Mouse (Mus musculus): Measurements from ENCODE around the gene Eif2b1. TPM values are rescaled to one million over a fixed set of nuclear protein-coding genes. Genes with fewer than 3 reads are reported as not detected.
"Not testable (repeated sequence)": the region's sequence is repeated elsewhere in the genome, so short reads cannot be mapped to it uniquely, and the experiment has no call there.

The Eif2b1 gene
- polyA plus RNA-seq, 1 experiment = 0.57 TPM

GRCm38 (mm10) chr5:124552558-124553307 lies 26.2 kb downstream of the Eif2b1 start, which contains the start of gene Ddx55:
TSS of gene Ddx55 (plus strand) at chr5:124552864.
- H3K36me3 ChIP-seq (ENCODE audit: control insufficient read depth) = peaks cover 55% of the 10 kb centered on the region
- H3K4me3 ChIP-seq (replicated peaks) = peak within 1 kb of the TSS; percentile 100
- H3K4me1 ChIP-seq (ENCODE audit: control insufficient read depth) = peaks cover 26% of the 10 kb centered on the region
- TF ChIP-seq GATA1 (IDR thresholded peaks at IDR 0.05; ENCODE audit: low read length) (no peak), TAL1 (IDR thresholded peaks at IDR 0.05; ENCODE audit: low read length) (no peak)
- no peaks in the 10 kb centered on the region for H3K9me3 ChIP-seq (ENCODE audit: control insufficient read depth, low read length)
- no peaks in the 10 kb centered on the region for H3K27me3 ChIP-seq (ENCODE audit: control insufficient read depth)

DNA sequence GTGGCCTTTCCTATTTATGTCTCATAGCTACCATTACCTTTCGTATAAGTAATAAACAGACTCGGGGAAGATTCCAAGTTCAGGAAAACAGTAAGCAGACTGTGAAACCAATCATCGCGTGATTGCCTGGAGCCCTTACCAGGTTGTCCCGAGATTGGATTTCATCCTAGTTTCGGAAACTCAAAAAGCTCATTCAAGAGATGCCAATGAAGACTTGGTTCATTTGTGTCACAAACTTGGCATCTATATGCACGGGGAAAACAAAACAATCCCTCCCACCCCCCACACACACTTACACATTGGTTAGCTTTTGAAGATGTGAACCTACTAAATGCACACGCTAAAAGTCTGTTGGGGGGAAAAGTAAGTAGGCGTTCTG lies 26.8 kb downstream of the Eif2b1 start:
- Histone ChIP-seq H3K4me3 (replicated peaks) (peak overlapping the region; percentile 100), H3K27me3 (ENCODE audit: control insufficient read depth) (no peaks in the 10 kb centered on the region)

DNA sequence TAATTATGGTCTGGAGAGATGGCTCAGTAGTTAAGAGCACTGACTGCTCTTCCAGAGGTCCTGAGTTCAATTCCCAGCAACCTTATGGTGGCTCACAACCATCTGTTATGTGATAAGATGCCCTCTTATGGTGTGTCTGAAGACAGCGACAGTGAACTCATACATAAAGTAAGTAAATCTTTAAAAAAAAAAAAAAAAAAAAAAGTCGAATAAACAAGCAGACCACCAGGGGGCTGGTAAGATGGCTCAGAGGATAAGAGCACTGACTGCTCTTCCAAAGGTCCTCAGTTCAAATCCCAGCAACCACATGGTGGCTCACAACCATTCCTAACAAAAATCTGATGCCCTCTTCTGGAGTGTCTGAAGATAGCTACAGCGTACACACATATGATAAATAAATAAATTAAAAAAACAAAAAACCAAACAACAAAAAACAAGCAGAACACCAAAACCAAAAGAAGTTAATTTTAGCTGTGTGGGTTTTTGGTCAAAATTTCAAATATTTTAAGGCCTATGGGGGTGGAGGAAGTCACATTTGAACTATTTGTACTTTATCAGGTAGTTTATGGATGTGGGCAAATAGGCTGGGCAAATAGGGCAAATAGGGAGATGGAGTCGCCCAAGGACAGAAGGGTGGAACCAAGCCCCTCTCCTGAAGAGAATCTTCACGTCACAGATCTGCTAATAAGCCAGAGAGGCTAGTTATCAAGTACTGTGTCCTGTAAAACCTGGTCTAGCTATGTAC lies 27.4 kb downstream of the Eif2b1 start:
- H3K4me1 ChIP-seq (ENCODE audit: control insufficient read depth) = peaks cover 26% of the 10 kb centered on the region
- H3K27me3 ChIP-seq (ENCODE audit: control insufficient read depth); H3K9me3 ChIP-seq (ENCODE audit: control insufficient read depth, low read length): not testable (repeated sequence)
- peaks cover 56% of the 10 kb centered on the region for H3K36me3 ChIP-seq (ENCODE audit: control insufficient read depth)
- H3K4me3 ChIP-seq (replicated peaks) = peak overlapping the region; percentile 100

More for the DNA sequence above, 26.8 kb downstream of the Eif2b1 start:
- Histone ChIP-seq H3K4me1 (ENCODE audit: control insufficient read depth) (peaks cover 26% of the 10 kb centered on the region), H3K9me3 (ENCODE audit: control insufficient read depth, low read length) (no peaks in the 10 kb centered on the region), H3K36me3 (ENCODE audit: control insufficient read depth) (peaks cover 56% of the 10 kb centered on the region)
- TF ChIP-seq GATA1 (IDR thresholded peaks at IDR 0.05; ENCODE audit: low read length) (no peak), TAL1 (IDR thresholded peaks at IDR 0.05; ENCODE audit: low read length) (no peak)

- Histone ChIP-seq H3K36me3 (ENCODE audit: control insufficient read depth) (peaks cover 57% of the 10 kb centered on the region), H3K4me1 (ENCODE audit: control insufficient read depth) (peaks cover 30% of the 10 kb centered on the region)
- not testable (repeated sequence) for H3K9me3 ChIP-seq (ENCODE audit: control insufficient read depth, low read length); H3K4me3 ChIP-seq (replicated peaks); H3K27me3 ChIP-seq (ENCODE audit: control insufficient read depth)
Observed at GRCm38 (mm10) chr5:124550737-124551136, 28.2 kb downstream of the Eif2b1 start.

DNA sequence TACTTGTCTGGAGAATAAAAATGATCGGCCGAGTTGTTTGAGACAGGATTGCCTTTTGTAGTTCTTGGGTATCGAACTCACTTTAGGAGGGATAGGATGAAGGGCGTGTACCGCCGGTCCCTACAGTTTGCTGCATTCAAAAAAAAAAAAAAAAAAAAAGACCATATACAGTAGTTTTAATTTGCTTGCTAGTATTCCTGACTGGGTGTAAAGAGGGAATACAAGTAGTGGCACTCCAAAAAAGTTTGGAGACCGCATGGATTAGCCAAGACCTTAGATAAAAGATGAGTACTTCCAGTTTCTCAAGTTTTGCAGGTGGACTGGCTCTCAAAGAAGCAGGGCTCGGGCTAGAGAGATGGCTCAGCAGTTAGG lies 37.3 kb downstream of the Eif2b1 start:
- peak overlapping the region; percentile 97 for H3K4me3 ChIP-seq (replicated peaks)
- TF ChIP-seq GATA1 (IDR thresholded peaks at IDR 0.05; ENCODE audit: low read length) (no peak), TAL1 (IDR thresholded peaks at IDR 0.05; ENCODE audit: low read length) (no peak)

GRCm38 (mm10) chr5:124540905-124541601 lies 37.9 kb downstream of the Eif2b1 start:
- no peaks in the 10 kb centered on the region for H3K9me3 ChIP-seq (ENCODE audit: control insufficient read depth, low read length)
- peaks cover 40% of the 10 kb centered on the region for H3K4me1 ChIP-seq (ENCODE audit: control insufficient read depth)
- H3K4me3 ChIP-seq (replicated peaks) = peak overlapping the region; percentile 97
- H3K27me3 ChIP-seq (ENCODE audit: control insufficient read depth) = peaks cover 6% of the 10 kb centered on the region
- H3K36me3 ChIP-seq (ENCODE audit: control insufficient read depth) = peaks cover 43% of the 10 kb centered on the region
- TF ChIP-seq GATA1 (IDR thresholded peaks at IDR 0.05; ENCODE audit: low read length) = no peak
- TF ChIP-seq TAL1 (IDR thresholded peaks at IDR 0.05; ENCODE audit: low read length) = no peak

More for the DNA sequence above, 37.3 kb downstream of the Eif2b1 start:
- H3K9me3 ChIP-seq (ENCODE audit: control insufficient read depth, low read length) = no peaks in the 10 kb centered on the region
- peaks cover 6% of the 10 kb centered on the region for H3K27me3 ChIP-seq (ENCODE audit: control insufficient read depth)
- H3K4me1 ChIP-seq (ENCODE audit: control insufficient read depth) = peaks cover 44% of the 10 kb centered on the region
- peaks cover 48% of the 10 kb centered on the region for H3K36me3 ChIP-seq (ENCODE audit: control insufficient read depth)

DNA sequence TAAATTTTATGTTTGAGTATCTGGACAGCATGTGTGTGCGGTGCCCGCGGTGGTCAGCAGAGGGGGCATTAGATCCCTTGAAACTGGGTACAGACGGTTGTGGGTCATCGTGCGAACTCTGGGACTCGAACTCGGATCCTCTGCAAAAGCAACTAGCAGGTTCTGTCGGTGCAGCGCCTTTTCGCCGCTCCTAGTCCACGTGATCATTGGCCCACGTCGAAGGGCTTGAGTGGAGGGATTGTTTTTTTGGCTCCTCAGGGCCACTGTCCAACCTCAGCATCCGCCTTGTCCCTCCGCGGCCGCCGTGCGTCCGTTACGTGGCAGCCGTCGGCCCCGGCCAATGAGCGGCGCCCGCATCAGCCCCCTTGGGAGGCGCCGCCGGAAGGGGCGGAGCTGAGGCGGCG lies 38.5 kb downstream of the Eif2b1 start, which contains the start of gene Tmed2:
Tmed2 (plus strand) TSS at position 313 of the 404 bp plus-strand sequence.
- H3K4me1 ChIP-seq (ENCODE audit: control insufficient read depth) = peaks cover 42% of the 10 kb centered on the region
- no peak for TF ChIP-seq TAL1 (IDR thresholded peaks at IDR 0.05; ENCODE audit: low read length)
- TF ChIP-seq GATA1 (IDR thresholded peaks at IDR 0.05; ENCODE audit: low read length) = no peak

GRCm38 (mm10) chr5:124539905-124540304 lies 39.0 kb downstream of the Eif2b1 start:
- Histone ChIP-seq H3K27me3 (ENCODE audit: control insufficient read depth) (peaks cover 6% of the 10 kb centered on the region), H3K4me1 (ENCODE audit: control insufficient read depth) (peaks cover 44% of the 10 kb centered on the region), H3K36me3 (ENCODE audit: control insufficient read depth) (peaks cover 31% of the 10 kb centered on the region), H3K4me3 (replicated peaks) (peak overlapping the region; percentile 97), H3K9me3 (ENCODE audit: control insufficient read depth, low read length) (no peaks in the 10 kb centered on the region)
- TF ChIP-seq TAL1 (IDR thresholded peaks at IDR 0.05; ENCODE audit: low read length) (no peak), GATA1 (IDR thresholded peaks at IDR 0.05; ENCODE audit: low read length) (no peak)

More for the DNA sequence above, 38.5 kb downstream of the Eif2b1 start, which contains the start of gene Tmed2:
- peaks cover 36% of the 10 kb centered on the region for H3K36me3 ChIP-seq (ENCODE audit: control insufficient read depth)
- peaks cover 6% of the 10 kb centered on the region for H3K27me3 ChIP-seq (ENCODE audit: control insufficient read depth)
- H3K4me3 ChIP-seq (replicated peaks) = peak within 1 kb of the TSS; percentile 97
- no peaks in the 10 kb centered on the region for H3K9me3 ChIP-seq (ENCODE audit: control insufficient read depth, low read length)

Data from erythroblast, embryonic 14.5 days (primary cell).